Mouse (Mus musculus) neural tube, embryonic 13.5 days (tissue): ENCODE measurements around the gene Slc4a8. TPM values are rescaled to one million over a fixed set of nuclear protein-coding genes. Genes with fewer than 3 reads are reported as not detected.

ENCODE experiments used
- ATAC-seq: fragments of 200-750 bp; cut with Nextera tagmentation; 2 replicates; pipeline ENCODE4 v1.8.0; 2017; ENCODE audit warnings: low read depth, mild to moderate bottlenecking, moderate TSS enrichment, moderate library complexity
- H3K27ac ChIP-seq: fragments of 300-500 bp; sonication (generic); replicated peaks from 2 replicates; pipeline ENCODE4 v1.5.1; 2015; ENCODE audit warnings: moderate library complexity, mild to moderate bottlenecking, inconsistent platforms
- H3K27me3 ChIP-seq: fragments of 300-500 bp; sonication (generic); 2 replicates; pipeline ENCODE4 v1.6.1; 2015; ENCODE audit warnings: mild to moderate bottlenecking, inconsistent platforms
- H3K36me3 ChIP-seq: fragments of 300-500 bp; sonication (generic); 2 replicates; pipeline ENCODE4 v1.6.1; 2015; ENCODE audit warnings: mild to moderate bottlenecking, inconsistent platforms
- H3K4me1 ChIP-seq: fragments of 300-500 bp; sonication (generic); replicated peaks from 2 replicates; pipeline ENCODE4 v1.6.1; 2015; ENCODE audit warnings: inconsistent platforms
- H3K4me2 ChIP-seq: fragments of 300-500 bp; sonication (generic); 2 replicates; pipeline ENCODE4 v1.6.1; 2015; ENCODE audit warnings: inconsistent platforms, mild to moderate bottlenecking, moderate library complexity
- H3K4me3 ChIP-seq: fragments of 300-500 bp; sonication (generic); 2 replicates; pipeline ENCODE4 v1.5.1; 2015; ENCODE audit warnings: mild to moderate bottlenecking, inconsistent platforms
- H3K9ac ChIP-seq: fragments of 300-500 bp; sonication (generic); 2 replicates; pipeline ENCODE4 v1.6.1; 2015; ENCODE audit warnings: moderate library complexity, mild to moderate bottlenecking, inconsistent platforms
- H3K9me3 ChIP-seq: fragments of 300-500 bp; sonication (generic); 2 replicates; pipeline ENCODE4 v1.6.1; 2016; ENCODE audit warnings: inconsistent platforms
- WGBS: fragments of 180-500 bp; shearing (Covaris S2); methylation state at CpG from one replicate; pipeline ENCODE4 v1.1.7; 2015; 5-methylcytosine and 5-hydroxymethylcytosine counted together
- polyA plus RNA-seq: library from polyadenylated mRNA; unstranded; fragments of >200 nt; fragmentation: Nextera tagmentation; extraction: Ambion mirVana; gene quantifications from 2 replicates; pipeline ENCODE4 v1.2.1, GENCODE M21; 2015

Gene Slc4a8
- polyA plus RNA-seq, 1 experiment from 2014 or later = 20.3 TPM

DNA sequence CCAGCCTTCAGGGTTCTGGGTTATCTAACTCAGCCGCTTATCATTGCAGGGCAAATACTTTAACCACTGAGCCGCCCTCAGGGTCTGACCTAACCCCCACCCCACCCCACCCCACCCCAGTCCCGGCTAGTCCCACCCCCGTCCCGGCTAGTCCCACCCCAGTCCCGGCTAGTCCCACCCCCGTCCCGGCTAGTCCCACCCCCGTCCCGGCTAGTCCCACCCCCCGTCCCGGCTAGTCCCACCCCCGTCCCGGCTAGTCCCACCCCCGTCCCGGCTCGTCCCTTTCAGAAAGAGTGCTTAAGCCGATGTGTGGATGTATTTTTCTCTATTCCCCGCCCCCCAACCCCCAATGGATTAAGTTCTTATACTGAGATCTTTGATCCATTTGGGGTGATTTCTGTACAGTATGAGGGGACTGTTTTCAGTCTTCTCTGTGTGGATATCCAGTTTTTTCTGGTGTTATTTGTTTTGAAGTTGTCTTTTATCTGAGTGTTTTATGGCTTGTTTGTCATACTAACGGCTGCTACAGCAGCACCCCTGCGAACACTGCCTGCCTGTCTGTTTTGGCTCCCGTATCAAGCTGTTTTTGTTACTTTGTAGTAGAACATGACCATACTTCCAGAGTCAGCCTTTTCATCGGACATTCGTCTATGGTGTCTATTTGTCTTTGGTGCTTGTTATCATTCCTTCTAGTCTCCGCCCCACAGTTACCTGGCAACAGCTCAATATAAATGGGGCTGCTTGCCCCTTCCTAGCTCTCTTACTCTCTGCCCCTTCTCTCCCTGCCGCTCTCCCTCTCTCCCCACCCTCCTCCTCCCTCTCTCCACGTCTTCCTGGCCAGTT is 14.2 kb upstream of the Slc4a8 start:
- H3K4me2 ChIP-seq = peak overlapping the region; percentile 57
- no peak overlapping the region for H3K9ac ChIP-seq
- peak; percentile 67 for ATAC-seq
- 3% methylated on average over 27 of the region's 27 CpGs for WGBS
- 0 out of 2 replicates have a peak overlapping the region, but pooled peaks have one; percentile 42 for H3K27ac ChIP-seq
- H3K9me3 ChIP-seq = no peaks in the 10 kb centered on the region
- H3K36me3 ChIP-seq = no peaks in the 10 kb centered on the region
- H3K4me1 ChIP-seq = peaks cover 13% of the 10 kb centered on the region
- peak overlapping the region; percentile 27 for H3K4me3 ChIP-seq
- peaks cover 9% of the 10 kb centered on the region; the same call in 1 of the 2 replicates for H3K27me3 ChIP-seq

DNA sequence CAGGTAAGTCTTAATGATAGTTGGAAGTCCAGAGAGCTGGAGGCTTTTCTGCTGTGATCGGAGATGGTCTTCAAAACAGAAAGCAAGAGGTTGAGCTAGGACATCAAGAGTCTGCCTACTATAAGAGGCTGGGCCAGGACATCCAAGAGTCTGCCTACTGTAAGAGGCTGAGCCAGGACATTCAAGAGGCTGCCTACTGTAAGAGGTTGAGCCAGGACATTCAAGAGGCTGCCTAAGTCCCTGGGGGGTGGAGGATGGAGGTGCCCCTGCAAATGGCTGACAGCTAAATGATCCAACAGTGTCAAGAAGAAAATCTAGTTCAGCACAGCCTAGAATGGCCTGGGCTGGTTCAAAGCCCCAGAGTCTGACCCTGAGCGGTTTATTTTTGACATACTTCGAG is 13.0 kb upstream of the Slc4a8 start:
- peaks cover 13% of the 10 kb centered on the region for H3K4me1 ChIP-seq
- ATAC-seq = no peak
- no peak overlapping the region for H3K4me3 ChIP-seq
- WGBS = 93% methylated on average over 3 of the region's 3 CpGs
- no peak overlapping the region for H3K27ac ChIP-seq
- H3K9ac ChIP-seq = no peak overlapping the region
- peaks cover 10% of the 10 kb centered on the region; the same call in 1 of the 2 replicates for H3K27me3 ChIP-seq
- no peak overlapping the region for H3K4me2 ChIP-seq
- H3K9me3 ChIP-seq = no peaks in the 10 kb centered on the region
- no peaks in the 10 kb centered on the region for H3K36me3 ChIP-seq

DNA sequence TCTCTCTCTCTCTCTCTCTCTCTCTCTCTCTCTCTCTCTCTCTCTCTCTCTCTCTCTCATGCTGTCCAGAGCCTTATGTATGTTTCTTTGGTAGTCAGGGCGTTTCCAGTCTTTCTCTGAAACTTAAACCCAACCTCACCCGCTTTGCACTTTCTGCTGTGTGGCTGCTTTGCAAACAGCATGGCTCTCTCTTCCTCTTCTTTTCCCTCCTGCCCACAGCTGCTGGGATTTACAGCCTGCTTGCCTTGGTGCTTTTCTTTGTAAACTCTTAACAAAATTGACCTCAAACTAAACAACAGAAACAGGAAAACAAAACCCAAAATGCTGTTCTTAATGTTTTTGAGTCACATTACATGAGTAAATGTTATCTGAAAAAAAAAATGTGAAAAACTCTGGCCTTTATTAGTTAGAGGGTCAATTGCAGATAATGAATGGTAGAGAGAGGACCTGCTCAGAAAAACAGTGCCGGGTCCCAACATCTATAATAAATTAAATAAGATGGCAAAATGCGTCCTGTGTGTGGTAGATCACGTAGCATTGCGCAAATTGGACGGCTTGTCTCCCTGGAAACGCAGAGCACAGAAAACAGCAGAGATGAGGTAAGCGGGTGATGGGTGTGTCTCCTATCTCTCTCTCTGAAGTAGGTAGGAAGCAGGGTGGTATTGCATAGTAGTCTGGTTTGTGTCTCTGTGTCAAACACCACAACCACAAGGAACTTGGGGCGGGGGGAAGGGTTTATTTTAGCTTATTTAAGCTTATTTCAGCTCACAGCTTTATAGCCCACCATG is 11.6 kb upstream of the Slc4a8 start:
- Histone ChIP-seq H3K4me1 (peaks cover 15% of the 10 kb centered on the region), H3K4me2 (no peak overlapping the region), H3K27me3 (peaks cover 16% of the 10 kb centered on the region; the same call in 1 of the 2 replicates), H3K9me3 (no peaks in the 10 kb centered on the region), H3K4me3 (no peak overlapping the region), H3K36me3 (no peaks in the 10 kb centered on the region), H3K9ac (no peak overlapping the region), H3K27ac (no peak overlapping the region)
- 65% methylated on average over 10 of the region's 10 CpGs for WGBS
- ATAC-seq = no peak

DNA sequence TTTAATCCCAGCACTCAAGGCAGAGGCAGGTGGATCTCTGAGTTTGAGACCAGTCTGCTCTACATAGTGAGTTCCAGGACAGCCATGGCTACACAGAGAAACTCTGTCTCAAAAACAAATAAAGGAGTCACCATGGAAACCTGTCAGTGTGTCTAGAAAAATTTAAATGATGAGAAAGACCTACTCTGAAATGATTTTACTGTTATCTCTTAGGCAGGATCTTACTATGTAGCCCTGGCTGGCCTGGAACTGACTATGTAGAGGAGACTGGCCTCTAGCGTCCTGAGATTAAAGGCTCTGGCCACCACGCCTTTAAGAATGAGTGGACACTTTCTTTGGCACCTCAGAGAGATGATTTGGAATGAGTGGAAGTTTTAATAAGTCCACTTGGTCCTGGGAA is 9.1 kb upstream of the Slc4a8 start:
- H3K4me1 ChIP-seq = peaks cover 18% of the 10 kb centered on the region
- no peaks in the 10 kb centered on the region for H3K9me3 ChIP-seq
- H3K27me3 ChIP-seq = peaks cover 12% of the 10 kb centered on the region; the same call in 1 of the 2 replicates
- H3K9ac ChIP-seq = no peak overlapping the region
- H3K36me3 ChIP-seq = no peaks in the 10 kb centered on the region
- 85% methylated on average over 2 of the region's 2 CpGs for WGBS
- H3K4me3 ChIP-seq = no peak overlapping the region
- no peak for ATAC-seq
- no peak overlapping the region for H3K4me2 ChIP-seq
- no peak overlapping the region for H3K27ac ChIP-seq

DNA sequence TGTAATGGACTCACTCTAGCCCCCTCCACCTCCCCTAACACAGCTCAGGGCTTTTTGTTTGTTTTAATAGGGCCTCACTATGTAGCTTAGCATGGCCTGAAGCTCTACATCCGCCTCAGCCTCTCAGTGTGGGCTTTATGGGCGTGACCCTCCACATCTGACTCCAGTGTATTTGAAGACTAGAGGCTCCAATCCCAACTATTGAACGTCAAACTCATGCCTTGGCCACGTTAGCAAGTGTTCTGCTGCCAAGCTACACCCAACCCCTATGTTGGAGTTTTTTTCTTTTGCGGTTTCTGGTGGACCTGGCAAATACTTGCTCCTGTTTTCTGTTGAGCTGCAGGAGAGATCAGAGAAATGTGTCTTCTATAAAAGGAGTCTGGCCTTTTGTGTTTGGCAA is 8.5 kb upstream of the Slc4a8 start:
- Histone ChIP-seq H3K9me3 (no peaks in the 10 kb centered on the region), H3K9ac (no peak overlapping the region), H3K36me3 (no peaks in the 10 kb centered on the region), H3K4me3 (no peak overlapping the region), H3K27me3 (peaks cover 12% of the 10 kb centered on the region; the same call in 1 of the 2 replicates), H3K4me1 (peaks cover 14% of the 10 kb centered on the region), H3K27ac (no peak overlapping the region), H3K4me2 (no peak overlapping the region)
- WGBS = 73% methylated on average over 5 of the region's 5 CpGs
- ATAC-seq = no peak

DNA sequence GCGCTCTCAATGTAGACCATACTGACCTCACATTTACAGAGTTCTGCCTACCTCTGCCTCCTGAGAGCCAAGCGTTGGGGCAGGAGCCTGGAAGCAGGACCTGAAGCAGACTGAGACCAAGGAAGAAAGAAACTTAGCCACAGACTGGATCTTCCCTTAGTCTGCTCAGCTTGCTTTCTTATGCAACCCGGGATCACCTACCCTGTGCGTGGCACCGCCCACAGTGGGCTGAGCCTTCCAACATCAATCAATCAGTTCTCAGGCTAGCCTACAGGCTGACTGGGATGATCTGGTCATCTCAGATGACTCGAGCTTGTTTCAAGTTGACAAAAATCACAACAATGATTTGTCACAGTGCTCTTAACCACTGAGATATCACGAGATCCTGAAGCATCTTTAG is 7.5 kb upstream of the Slc4a8 start:
- no peak for ATAC-seq
- Histone ChIP-seq H3K27me3 (peaks cover 7% of the 10 kb centered on the region; the same call in 1 of the 2 replicates), H3K4me1 (peaks cover 14% of the 10 kb centered on the region), H3K36me3 (no peaks in the 10 kb centered on the region), H3K4me3 (no peak overlapping the region), H3K9ac (no peak overlapping the region), H3K27ac (no peak overlapping the region), H3K9me3 (no peaks in the 10 kb centered on the region), H3K4me2 (no peak overlapping the region)
- WGBS = 39% methylated on average over 7 of the region's 7 CpGs

DNA sequence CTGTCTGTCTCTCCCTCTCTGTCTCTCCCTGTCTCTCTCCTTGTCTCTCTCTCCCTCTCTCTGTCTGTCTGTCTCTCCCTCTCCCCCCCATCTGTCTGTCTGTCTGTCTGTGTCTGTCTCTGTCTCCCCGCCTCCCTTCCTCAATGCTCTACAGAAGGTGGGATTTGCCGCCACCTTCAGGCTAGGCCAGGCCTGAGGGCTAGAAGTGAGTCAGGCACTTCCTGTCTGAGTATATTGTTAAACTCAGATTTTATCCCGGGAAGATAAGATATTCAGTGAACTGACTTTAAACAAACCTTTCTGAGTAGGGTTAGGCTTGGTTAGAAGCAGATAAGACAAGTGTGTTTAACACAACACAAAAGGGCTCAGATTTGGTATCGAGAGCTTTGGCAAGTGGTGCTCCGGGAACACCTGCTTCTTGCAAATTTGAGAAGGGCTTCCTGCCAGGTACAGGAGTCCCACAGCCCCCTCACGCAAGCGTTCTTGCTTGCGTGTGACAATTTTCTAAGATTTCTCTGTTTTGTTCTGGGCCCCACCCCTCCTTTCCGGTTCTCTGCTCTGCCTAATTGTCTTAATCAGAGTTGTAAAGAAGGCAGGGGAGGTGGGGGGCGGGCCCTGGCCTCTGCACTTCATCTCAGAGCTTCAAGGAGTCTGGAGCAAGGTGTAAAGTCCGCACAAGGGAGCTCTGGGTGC is 6.6 kb upstream of the Slc4a8 start:
- WGBS = 11% methylated on average over 11 of the region's 11 CpGs
- ATAC-seq = no peak
- no peaks in the 10 kb centered on the region for H3K36me3 ChIP-seq
- peak overlapping the region; percentile 35 for H3K4me2 ChIP-seq
- peaks cover 14% of the 10 kb centered on the region for H3K4me1 ChIP-seq
- no peak overlapping the region for H3K27ac ChIP-seq
- no peak overlapping the region for H3K4me3 ChIP-seq
- H3K27me3 ChIP-seq = peaks cover 7% of the 10 kb centered on the region; the same call in 1 of the 2 replicates
- 0 out of 2 replicates have a peak overlapping the region, but pooled peaks have one; percentile 45 for H3K9ac ChIP-seq
- no peaks in the 10 kb centered on the region for H3K9me3 ChIP-seq

DNA sequence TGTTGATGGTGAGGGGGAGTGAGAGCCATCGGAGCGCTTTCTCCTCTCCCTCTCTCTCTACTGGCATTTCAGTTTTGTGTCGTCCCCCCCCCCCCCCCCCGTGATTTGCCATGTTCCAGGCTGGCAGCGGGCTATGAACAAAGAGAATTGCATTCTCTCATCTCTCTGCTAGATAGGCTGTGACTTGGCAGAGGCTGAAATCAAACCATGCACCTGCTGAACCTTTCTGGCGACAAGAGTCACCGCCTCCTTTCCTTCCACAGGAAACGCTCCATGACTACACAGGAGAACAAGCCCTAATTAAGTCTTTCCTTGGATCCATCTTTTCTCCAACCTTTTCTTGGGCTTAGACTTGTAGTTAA is 6.1 kb upstream of the Slc4a8 start:
- no peak for ATAC-seq
- Histone ChIP-seq H3K9ac (0 out of 2 replicates have a peak overlapping the region, but pooled peaks have one; percentile 45), H3K27ac (no peak overlapping the region), H3K27me3 (peaks cover 7% of the 10 kb centered on the region; the same call in 1 of the 2 replicates), H3K4me1 (peaks cover 18% of the 10 kb centered on the region), H3K9me3 (no peaks in the 10 kb centered on the region), H3K4me3 (no peak overlapping the region), H3K36me3 (no peaks in the 10 kb centered on the region), H3K4me2 (peak overlapping the region; percentile 35)
- 41% methylated on average over 6 of the region's 8 CpGs for WGBS

DNA sequence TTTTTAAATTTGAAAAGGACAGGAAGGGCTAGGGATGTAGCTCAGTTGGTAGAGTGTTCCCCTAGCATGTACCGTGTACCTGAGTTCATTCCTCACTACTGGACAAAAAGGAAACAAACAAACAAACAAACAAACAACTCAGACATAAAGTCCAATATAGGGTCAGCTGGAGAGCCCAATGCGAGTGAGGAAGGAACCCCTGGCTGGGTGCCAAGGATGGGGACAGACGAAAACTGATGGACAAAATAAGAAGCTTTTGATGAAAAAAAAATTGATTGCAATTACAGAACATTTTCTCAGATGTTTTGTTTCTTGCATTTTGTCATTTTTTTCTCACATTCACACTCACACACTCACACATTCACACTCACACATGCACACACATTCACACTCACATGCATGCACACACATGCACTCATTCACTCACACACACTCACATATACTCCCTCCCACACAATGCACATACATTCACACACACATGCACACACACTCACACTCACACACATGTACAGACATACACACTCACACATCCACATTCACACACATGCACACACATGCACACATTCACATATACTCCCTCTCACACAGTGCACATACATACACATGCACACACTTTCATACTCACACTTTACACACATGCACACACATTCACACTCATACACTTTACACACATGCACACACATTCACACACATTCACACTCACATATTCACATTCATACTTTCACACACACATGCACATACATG is 5.5 kb upstream of the Slc4a8 start:
- Histone ChIP-seq H3K27me3 (peaks cover 7% of the 10 kb centered on the region; the same call in 1 of the 2 replicates), H3K9ac (0 out of 2 replicates have a peak overlapping the region, but pooled peaks have one; percentile 45), H3K27ac (no peak overlapping the region), H3K4me3 (no peak overlapping the region), H3K4me1 (peaks cover 23% of the 10 kb centered on the region), H3K4me2 (no peak overlapping the region), H3K9me3 (no peaks in the 10 kb centered on the region), H3K36me3 (no peaks in the 10 kb centered on the region)
- no peak for ATAC-seq
- 70% methylated on average over 3 of the region's 3 CpGs for WGBS

DNA sequence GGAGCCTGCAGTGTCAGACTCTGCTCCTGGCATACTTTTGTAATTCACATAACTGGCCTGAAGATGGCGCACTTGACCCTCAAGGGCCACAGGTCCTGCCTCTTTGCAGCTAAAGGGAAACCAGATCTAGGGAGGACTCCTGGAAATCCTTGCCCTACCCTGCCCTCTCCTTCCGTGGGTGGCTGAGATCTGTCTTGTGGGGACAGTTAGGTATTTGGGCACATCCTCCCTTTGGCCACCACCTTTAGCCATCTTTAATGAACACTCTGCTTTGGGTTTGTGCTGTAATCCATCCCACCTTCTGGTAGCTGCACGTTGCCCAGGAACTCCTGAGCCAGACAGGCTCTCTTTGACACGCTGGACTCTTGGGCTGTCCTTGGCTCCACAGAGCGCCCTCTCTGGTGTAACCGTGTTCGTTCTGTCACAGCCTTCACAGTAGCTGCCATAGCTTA is 4.0 kb upstream of the Slc4a8 start:
- no peak for ATAC-seq
- Histone ChIP-seq H3K9me3 (no peaks in the 10 kb centered on the region), H3K27me3 (peaks cover 7% of the 10 kb centered on the region; the same call in 1 of the 2 replicates), H3K4me3 (no peak overlapping the region), H3K4me1 (peaks cover 31% of the 10 kb centered on the region), H3K9ac (no peak overlapping the region), H3K36me3 (no peaks in the 10 kb centered on the region), H3K4me2 (no peak overlapping the region), H3K27ac (no peak overlapping the region)
- under 1% methylated on average over 7 of the region's 7 CpGs for WGBS

DNA sequence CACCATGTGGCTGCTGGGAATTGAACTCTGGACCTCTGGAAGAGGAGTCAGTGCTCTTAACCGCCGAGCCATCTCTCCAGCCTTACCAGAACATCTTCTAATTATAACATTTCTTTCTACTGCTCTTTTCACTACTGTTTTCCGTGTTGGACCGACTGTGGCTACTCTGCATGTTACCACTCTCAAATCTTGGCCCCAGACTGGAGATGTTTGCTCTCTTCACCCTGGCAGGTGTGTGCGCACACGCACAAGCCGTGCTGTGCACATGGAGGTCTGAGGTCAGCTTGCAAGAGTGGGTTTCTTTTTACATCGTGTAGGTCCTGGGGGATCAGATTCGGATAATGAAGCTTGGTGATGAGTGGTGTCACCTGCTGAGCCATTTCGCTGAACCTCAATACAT is 2.3 kb upstream of the Slc4a8 start:
- no peaks in the 10 kb centered on the region for H3K9me3 ChIP-seq
- 85% methylated on average over 10 of the region's 10 CpGs for WGBS
- H3K36me3 ChIP-seq = no peaks in the 10 kb centered on the region
- H3K4me3 ChIP-seq = no peak overlapping the region
- ATAC-seq = no peak
- H3K27ac ChIP-seq = no peak overlapping the region
- H3K27me3 ChIP-seq = no peaks in the 10 kb centered on the region; the same call in 1 of the 2 replicates
- H3K4me1 ChIP-seq = peaks cover 45% of the 10 kb centered on the region
- H3K9ac ChIP-seq = no peak overlapping the region
- no peak overlapping the region for H3K4me2 ChIP-seq
